Mouse (Mus musculus): ENCODE data around the gene Smim17. TPM values are rescaled to one million over a fixed set of nuclear protein-coding genes. Genes with fewer than 3 reads are reported as not detected.

Gene Smim17
- polyA plus RNA-seq (2012; rRNA removed), result 4.9 and 6.5 TPM in 2 replicates

GRCm38 (mm10) chr7:6397996-6398975 lies at the start of gene Smim17:
Gene Smim17 (plus strand): TSS chr7:6398715.

DNA sequence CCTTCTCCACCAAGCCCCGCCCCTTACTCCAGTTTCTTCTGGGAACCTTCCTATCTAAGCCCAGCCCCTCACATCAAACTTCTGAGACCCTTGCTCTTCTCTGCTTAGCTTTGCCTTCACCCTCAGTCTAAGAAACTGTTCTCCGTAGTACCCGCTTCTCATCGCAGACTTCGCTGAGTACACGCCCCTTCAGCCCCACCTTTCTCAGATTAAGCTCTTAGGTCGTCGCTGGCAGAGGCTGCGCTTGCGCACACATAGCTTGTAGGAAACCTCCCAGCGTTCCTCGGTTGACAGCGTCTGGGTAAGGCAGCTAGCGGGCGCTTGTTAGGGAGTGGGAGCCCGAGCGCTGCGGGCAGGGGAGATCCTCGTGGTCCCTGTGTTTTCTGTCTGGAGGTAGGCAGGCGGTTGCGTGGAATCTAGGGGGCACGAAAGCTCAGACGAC lies 35.4 kb upstream of the Smim17 start, which contains the start of gene Zfp78:
Gene Zfp78, plus strand, starts transcription at position 234 of the 442 bp plus-strand sequence.

DNA sequence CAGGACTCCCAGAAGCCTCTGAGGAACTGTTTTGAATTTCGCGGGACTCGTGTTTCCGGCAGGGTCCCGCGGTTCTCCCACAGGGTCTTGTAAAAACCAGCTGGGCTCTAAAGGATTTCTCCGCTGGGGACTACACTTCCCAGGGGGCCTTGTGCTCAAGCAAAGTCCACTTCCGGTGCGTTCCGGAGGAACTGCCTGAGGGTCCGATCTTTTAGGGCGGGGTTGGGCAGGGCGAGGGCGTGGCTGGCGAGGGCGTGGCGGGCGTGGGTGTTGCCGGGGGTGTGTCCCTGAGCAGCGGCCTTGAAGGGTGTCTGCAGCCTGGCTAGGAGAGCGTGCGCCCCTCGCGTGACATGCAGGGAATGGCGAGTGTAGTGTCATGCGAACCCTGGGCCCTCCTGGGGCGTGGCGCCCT lies 15.5 kb upstream of the Smim17 start, which contains the start of gene Zfp28:
Gene Zfp28, plus strand, starts transcription at position 252 of the 412 bp plus-strand sequence.

DNA sequence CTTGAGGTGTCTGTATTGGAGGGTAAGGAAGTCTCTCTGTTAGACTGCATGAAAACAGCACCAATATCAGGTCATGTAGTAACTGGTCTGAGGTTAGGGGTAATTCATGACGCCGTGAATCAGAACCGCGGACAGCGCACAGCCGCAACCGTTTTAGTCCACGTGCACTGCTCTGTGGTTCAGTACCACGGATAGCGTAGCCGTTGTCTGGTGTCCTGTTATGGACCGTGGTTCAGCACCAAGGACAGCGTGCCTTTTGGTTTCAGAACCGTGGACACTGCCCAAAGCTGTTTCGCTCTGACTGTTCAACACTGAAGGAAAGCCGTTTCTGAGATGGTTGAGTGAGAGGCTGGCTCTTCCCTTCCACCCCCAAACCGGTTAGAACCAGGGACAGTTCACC lies 11.5 kb downstream of the Smim17 start, which contains the start of gene Gm20715:
Gene Gm20715, plus strand, starts transcription at position 235 of the 400 bp plus-strand sequence.

GRCm38 (mm10) chr7:6438388-6438787 lies 39.9 kb downstream of the Smim17 start, which contains the start of gene Olfr1344:
Gene Olfr1344 (plus strand): TSS chr7:6438688.

DNA sequence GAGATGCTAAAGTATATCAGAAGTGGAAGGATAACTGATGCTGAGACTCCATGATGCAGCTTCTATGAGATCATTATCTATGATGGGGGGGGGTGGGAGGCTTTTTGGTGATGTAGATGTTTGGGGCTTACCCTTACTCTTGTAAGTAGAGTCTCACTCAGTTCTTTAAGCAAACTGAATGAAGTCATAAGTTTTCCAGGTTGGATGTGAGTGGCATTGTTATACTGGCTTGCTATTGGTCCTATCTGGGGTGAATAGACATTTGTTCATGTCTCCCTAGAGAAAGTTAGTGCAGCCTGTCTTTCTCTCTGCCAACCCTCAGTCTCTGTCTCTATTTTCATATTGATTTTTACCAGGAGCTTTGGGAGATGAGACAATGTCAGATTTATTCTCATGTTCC lies 57.4 kb downstream of the Smim17 start, which contains the start of gene Olfr1336:
Gene Olfr1336, plus strand, starts transcription at position 301 of the 400 bp plus-strand sequence.

DNA sequence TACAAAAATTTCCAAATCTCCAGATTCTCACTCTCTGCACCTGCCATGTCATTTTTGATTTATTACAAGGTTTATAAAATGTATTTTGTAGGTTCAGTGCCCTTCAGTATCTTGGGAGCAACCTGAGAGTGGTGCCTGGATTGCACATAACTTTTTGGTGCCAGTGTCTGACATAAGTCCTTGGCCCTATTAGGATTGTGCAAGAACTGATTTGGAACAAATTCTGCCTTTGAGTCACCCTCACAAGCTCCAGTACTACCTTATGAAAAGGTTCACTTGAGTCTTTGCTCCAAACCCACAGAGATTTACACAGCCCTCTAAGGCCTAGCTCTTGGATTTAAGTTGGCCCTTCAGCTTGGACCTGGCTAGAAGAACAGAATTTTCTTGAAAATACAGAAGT lies 68.4 kb downstream of the Smim17 start, which contains the start of gene Olfr1346:
Gene Olfr1346, plus strand, starts transcription at position 151 of the 400 bp plus-strand sequence.

Other genes with a start within 250 kb of the Smim17 start
- gene Zfp787, start 242.7 kb upstream of the Smim17 start, polyA plus RNA-seq (2012; rRNA removed), result 42.9 and 43.0 TPM in 2 replicates
- gene Zfp444, start 226.5 kb upstream of the Smim17 start, polyA plus RNA-seq (2012; rRNA removed), result 69.2 and 77.8 TPM in 2 replicates
- gene Galp, start 201.6 kb upstream of the Smim17 start, polyA plus RNA-seq (2012; rRNA removed), result not detected in 2 replicates
- gene Zscan5b, start 176.4 kb upstream of the Smim17 start, polyA plus RNA-seq (2012; rRNA removed), result not detected in 2 replicates
- 0.20 TPM in 1 of 2 replicates, not detected in the other for gene Epp13, start 146.0 kb upstream of the Smim17 start, polyA plus RNA-seq (2012; rRNA removed)
- 7.8 and 8.1 TPM in 2 replicates for gene Zfp667, start 112.1 kb upstream of the Smim17 start, polyA plus RNA-seq (2012; rRNA removed)
- 9.2 and 10.7 TPM in 2 replicates for gene Zfp583, start 67.4 kb upstream of the Smim17 start, polyA plus RNA-seq (2012; rRNA removed)
- gene Gm3854, start 55.0 kb upstream of the Smim17 start, polyA plus RNA-seq (2012; rRNA removed), result 3.1 and 3.6 TPM in 2 replicates
- 3.2 and 3.7 TPM in 2 replicates for gene Zfp78, start 35.4 kb upstream of the Smim17 start, polyA plus RNA-seq (2012; rRNA removed)
- 16.5 and 17.0 TPM in 2 replicates for gene Zfp28, start 15.4 kb upstream of the Smim17 start, polyA plus RNA-seq (2012; rRNA removed)
- gene Gm20715, start 11.6 kb downstream of the Smim17 start, polyA plus RNA-seq (2012; rRNA removed), result 0.20 and 0.25 TPM in 2 replicates
- 0.21 and 0.23 TPM in 2 replicates for gene Olfr1344, start 40.0 kb downstream of the Smim17 start, polyA plus RNA-seq (2012; rRNA removed)
- gene Olfr1336, start 57.5 kb downstream of the Smim17 start, polyA plus RNA-seq (2012; rRNA removed), result not detected in 2 replicates
- gene Olfr1346, start 68.4 kb downstream of the Smim17 start, polyA plus RNA-seq (2012; rRNA removed), result not detected in 2 replicates
- gene Olfr5, start 88.2 kb downstream of the Smim17 start, polyA plus RNA-seq (2012; rRNA removed), result not detected in 2 replicates
- not detected in 2 replicates for gene Olfr1347, start 101.0 kb downstream of the Smim17 start, polyA plus RNA-seq (2012; rRNA removed)
- not detected in 2 replicates for gene Olfr1348, start 110.0 kb downstream of the Smim17 start, polyA plus RNA-seq (2012; rRNA removed)
- 0.04 TPM in 2 replicates for gene Olfr1349, start 124.2 kb downstream of the Smim17 start, polyA plus RNA-seq (2012; rRNA removed)
- gene Olfr1350, start 166.1 kb downstream of the Smim17 start, polyA plus RNA-seq (2012; rRNA removed), result not detected in 2 replicates

Data from central nervous system, embryonic 14 days (tissue).